Mouse (Mus musculus) stomach, postnatal 0 days (tissue): ENCODE measurements around the gene C2cd2. TPM values are rescaled to one million over a fixed set of nuclear protein-coding genes. Genes with fewer than 3 reads are reported as not detected.

Experiments
- ATAC-seq: fragments of 200-750 bp; cut with Nextera tagmentation; 2 replicates; pipeline ENCODE4 v1.8.0; 2017; ENCODE audit not compliant: low FRiP score, low TSS enrichment
- DNase-seq: peaks from one replicate; pipeline ENCODE4 v3.0.0-alpha.2; 2016; ENCODE audit warnings: low spot score
- H3K27ac ChIP-seq: fragments of 300-500 bp; sonication (generic); replicated peaks from 2 replicates; pipeline ENCODE4 v1.5.1; 2014; ENCODE audit warnings: mild to moderate bottlenecking, control low read depth
- H3K27me3 ChIP-seq: fragments of 300-500 bp; sonication (generic); 2 replicates; pipeline ENCODE4 v1.6.1; 2014; ENCODE audit warnings: low read length; ENCODE audit not compliant: control insufficient read depth, insufficient read depth
- H3K36me3 ChIP-seq: fragments of 300-500 bp; sonication (generic); 2 replicates; pipeline ENCODE4 v1.6.1; 2014; ENCODE audit warnings: low read length, mixed read lengths; ENCODE audit not compliant: control insufficient read depth, insufficient read depth
- H3K4me1 ChIP-seq: fragments of 300-500 bp; sonication (generic); replicated peaks from 2 replicates; pipeline ENCODE4 v1.6.1; 2014; ENCODE audit warnings: antibody characterized with exemption; ENCODE audit not compliant: control insufficient read depth, insufficient read depth
- H3K4me2 ChIP-seq: fragments of 300-500 bp; sonication (generic); replicated peaks from 2 replicates; pipeline ENCODE4 v1.6.1; 2014; ENCODE audit warnings: low read depth, mild to moderate bottlenecking, control low read depth, moderate library complexity
- H3K4me3 ChIP-seq: fragments of 300-500 bp; sonication (generic); 2 replicates; pipeline ENCODE4 v1.5.1; 2014; ENCODE audit warnings: low read depth, low read length, control low read depth
- H3K9ac ChIP-seq: fragments of 300-500 bp; sonication (generic); 2 replicates; pipeline ENCODE4 v1.6.1; 2014; ENCODE audit warnings: mild to moderate bottlenecking, low read length, control low read depth, mixed read lengths
- H3K9me3 ChIP-seq: fragments of 300-500 bp; sonication (generic); 2 replicates; pipeline ENCODE4 v1.6.1; 2016; ENCODE audit warnings: low read length; ENCODE audit not compliant: control insufficient read depth
- CTCF ChIP-seq: IDR thresholded peaks from 2 replicates; pipeline ENCODE4 v1.5.1; 2016; ENCODE audit warnings: antibody characterized with exemption, low read depth, mild to moderate bottlenecking, moderate library complexity
- EP300 ChIP-seq: optimal IDR thresholded peaks from 2 replicates; pipeline ENCODE3; 2016; ENCODE audit warnings: antibody characterized with exemption
- WGBS: fragments of 180-500 bp; shearing (Covaris S2); extraction: QIAGEN DNeasy Blood & Tissue Kit; methylation state at CpG from one replicate; pipeline ENCODE4 v1.1.7; 2014; 5-methylcytosine and 5-hydroxymethylcytosine counted together
- microRNA-seq: library from miRNA; unstranded; fragments of <30 nt; microRNA quantifications from one replicate; pipeline ENCODE4, GENCODE M21; 2016
- polyA plus RNA-seq: library from polyadenylated mRNA; unstranded; fragments of >200 nt; fragmentation: Nextera tagmentation; extraction: Ambion mirVana; gene quantifications from 2 replicates; pipeline ENCODE4 v1.2.1, GENCODE M21; 2015

C2cd2 gene
- polyA plus RNA-seq, 1 experiment from 2014 or later = 14.0 TPM

GRCm38 (mm10) chr16:97814060-97814459 lies 148.3 kb downstream of the C2cd2 start:
- no peaks in the 10 kb centered on the region for H3K4me1 ChIP-seq
- H3K27me3 ChIP-seq = no peaks in the 10 kb centered on the region
- no peak overlapping the region for H3K9ac ChIP-seq
- no peak overlapping the region for H3K4me2 ChIP-seq
- H3K4me3 ChIP-seq = no peak overlapping the region
- no peak overlapping the region for H3K27ac ChIP-seq
- no peak for TF ChIP-seq CTCF
- no peak for TF ChIP-seq EP300
- WGBS = 95% methylated on average over 2 of the region's 2 CpGs
- DNase-seq (no peak), ATAC-seq (no peak)
- H3K36me3 ChIP-seq = peaks cover 39% of the 10 kb centered on the region
- H3K9me3 ChIP-seq = no peaks in the 10 kb centered on the region

GRCm38 (mm10) chr16:97808881-97809280 lies 153.5 kb downstream of the C2cd2 start:
- H3K36me3 ChIP-seq = peaks cover 48% of the 10 kb centered on the region; the same call in 1 of the 2 replicates
- ATAC-seq = no peak
- WGBS = 93% methylated on average over 3 of the region's 3 CpGs

GRCm38 (mm10) chr16:97805646-97806045 lies 156.8 kb downstream of the C2cd2 start:
- H3K4me2 ChIP-seq = no peak overlapping the region
- H3K4me1 ChIP-seq = no peaks in the 10 kb centered on the region
- H3K9me3 ChIP-seq = no peaks in the 10 kb centered on the region
- no peaks in the 10 kb centered on the region for H3K27me3 ChIP-seq
- H3K27ac ChIP-seq = no peak overlapping the region
- H3K4me3 ChIP-seq = no peak overlapping the region
- no peak overlapping the region for H3K9ac ChIP-seq
- TF ChIP-seq EP300 (no peak), CTCF (no peak)
- 93% methylated on average over 3 of the region's 3 CpGs for WGBS
- DNase-seq = no peak
- ATAC-seq = no peak
- peaks cover 38% of the 10 kb centered on the region; the same call in 1 of the 2 replicates for H3K36me3 ChIP-seq

More at GRCm38 (mm10) chr16:97808881-97809280, 153.5 kb downstream of the C2cd2 start:
- Histone ChIP-seq H3K9me3 (no peaks in the 10 kb centered on the region), H3K27me3 (no peaks in the 10 kb centered on the region), H3K9ac (no peak overlapping the region), H3K4me1 (no peaks in the 10 kb centered on the region), H3K4me2 (no peak overlapping the region), H3K27ac (no peak overlapping the region), H3K4me3 (no peak overlapping the region)
- TF ChIP-seq EP300 = no peak
- TF ChIP-seq CTCF = no peak
- no peak for DNase-seq

Small RNAs within 50 kb of the gene (microRNA-seq; reads per million reads assigned to microRNA genes)
- not detected for gene Mir6964

Other genes starting within 250 kb of the C2cd2 start
- gene Ripk4, start 198.8 kb downstream of the C2cd2 start, polyA plus RNA-seq = 20.4 and 24.1 TPM in 2 replicates
- 2.2 and 2.4 TPM in 2 replicates for gene Prdm15, start 110.7 kb downstream of the C2cd2 start, polyA plus RNA-seq
- 5.4 and 6.0 TPM in 2 replicates for gene Zbtb21, start within 50 bp of the C2cd2 start, polyA plus RNA-seq
- 25.2 and 25.6 TPM in 2 replicates for gene B230307C23Rik, start 34.7 kb upstream of the C2cd2 start, polyA plus RNA-seq
- gene A630089N07Rik, start 119.9 kb upstream of the C2cd2 start, polyA plus RNA-seq = 3.2 and 3.3 TPM in 2 replicates